ENCODE assay signal across 23 mouse cellular contexts in the genomic region with DNA sequence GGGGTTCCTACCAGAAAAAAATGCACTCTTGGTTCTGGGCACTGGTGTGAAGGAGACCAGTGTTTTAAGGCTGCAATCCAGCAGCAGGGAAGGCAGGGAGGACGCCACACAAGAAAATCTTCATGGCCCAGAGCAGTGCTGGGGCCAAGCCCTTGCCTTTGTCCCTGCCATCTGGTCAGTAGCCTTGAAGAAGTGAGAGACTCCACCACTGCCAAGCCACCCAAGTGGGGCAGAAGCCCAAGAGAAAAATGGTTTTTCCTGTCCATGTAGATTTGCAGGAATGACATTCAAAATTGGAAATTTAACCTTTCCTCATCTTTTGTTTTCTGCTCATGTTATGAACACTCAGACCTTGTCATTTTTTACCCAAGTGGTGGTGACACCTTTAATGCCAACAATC. TPM values are rescaled to one million over a fixed set of nuclear protein-coding genes. Genes with fewer than 3 reads are reported as not detected.
DNase-seq lines count a peak whose midpoint lies in the region; ATAC-seq lines count a peak whose summit lies in the region.
"Had no signal": no experiment of that assay in that cellular context is flagged by ENCODE, and none has a peak within 500 bp of the region (broad histone marks: within the 10 kb centered on the region; RNA-seq: fewer than 3 reads in every experiment).

No protein-coding gene starts in this region.

- H3K4me3 ChIP-seq in intestine, embryonic 14.5 days (ENCODE audit: low read depth, low read length) = no peak overlapping the region
- H3K4me3 ChIP-seq in intestine, embryonic 16.5 days (ENCODE audit: low read length) = no peak overlapping the region
- H3K4me3 ChIP-seq: embryonic facial prominence, embryonic 10.5 days; embryonic facial prominence, embryonic 12.5 days; forebrain, embryonic 13.5 days; forebrain, embryonic 15.5 days had no signal

- no peak for ATAC-seq in intestine, embryonic 14.5 days (replicated peaks; ENCODE audit: low FRiP score, low TSS enrichment, low read depth)
- no peak for ATAC-seq in intestine, embryonic 16.5 days
- ATAC-seq: activated CD4-positive, CD25-positive, alpha-beta regulatory T cell, adult 4 months; CD4-positive, CD25-positive, alpha-beta regulatory T cell, adult 4 months; forebrain, embryonic 13.5 days; forebrain, embryonic 15.5 days; forebrain, postnatal 0 days; Patski had no signal

- H3K36me3 ChIP-seq in intestine, embryonic 14.5 days (ENCODE audit: control insufficient read depth, insufficient read depth, low read length) = no peaks in the 10 kb centered on the region
- no peaks in the 10 kb centered on the region for H3K36me3 ChIP-seq in intestine, embryonic 16.5 days (ENCODE audit: control insufficient read depth, insufficient read depth, low read length)
- H3K36me3 ChIP-seq: embryonic facial prominence, embryonic 10.5 days; embryonic facial prominence, embryonic 12.5 days; G1E had no signal

- no peaks in the 10 kb centered on the region for H3K4me1 ChIP-seq in intestine, embryonic 14.5 days (replicated peaks; ENCODE audit: control insufficient read depth, insufficient read depth, low read length)
- H3K4me1 ChIP-seq in intestine, embryonic 16.5 days (ENCODE audit: control insufficient read depth, insufficient read depth, low read length) = no peaks in the 10 kb centered on the region
- H3K4me1 ChIP-seq: embryonic facial prominence, embryonic 12.5 days; forebrain, embryonic 13.5 days; forebrain, embryonic 15.5 days had no signal

- no peak overlapping the region for H3K9ac ChIP-seq in intestine, embryonic 14.5 days (ENCODE audit: low read length)
- H3K9ac ChIP-seq in intestine, embryonic 16.5 days (ENCODE audit: low read depth, low read length) = no peak overlapping the region
- H3K9ac ChIP-seq: embryonic facial prominence, embryonic 12.5 days; forebrain, embryonic 13.5 days; forebrain, embryonic 15.5 days; forebrain, postnatal 0 days had no signal

- no peaks in the 10 kb centered on the region for H3K9me3 ChIP-seq in intestine, embryonic 14.5 days (ENCODE audit: control insufficient read depth, low read length)
- H3K9me3 ChIP-seq in intestine, embryonic 16.5 days (ENCODE audit: control insufficient read depth, low read length) = no peaks in the 10 kb centered on the region
- H3K9me3 ChIP-seq: embryonic facial prominence, embryonic 10.5 days; embryonic facial prominence, embryonic 12.5 days; forebrain, embryonic 13.5 days; forebrain, embryonic 15.5 days; G1E had no signal

- peak; percentile 56 for DNase-seq in heart, adult 11 months
- DNase-seq in heart, postnatal 14 days = no peak
- peak; percentile 41 for DNase-seq in intestine, embryonic 14.5 days (ENCODE audit: low spot score)
- no peak for DNase-seq in left cerebral cortex, postnatal 4 days
- DNase-seq: adrenal gland, adult 2 months; adrenal gland, postnatal 10 days; adrenal gland, postnatal 25 days; B cell, adult 2 months; cerebellum, adult 11-12 months; cerebellum, adult 2 months; cerebellum, adult 9-10 months; cerebellum, postnatal 10 days; cerebellum, postnatal 25 days; forebrain, postnatal 0 days had no signal

- no peaks in the 10 kb centered on the region for H3K27me3 ChIP-seq in intestine, embryonic 14.5 days (replicated peaks; ENCODE audit: control insufficient read depth, insufficient read depth, low read length)
- no peaks in the 10 kb centered on the region for H3K27me3 ChIP-seq in intestine, embryonic 16.5 days (replicated peaks; ENCODE audit: control insufficient read depth, insufficient read depth, low read length)
- H3K27me3 ChIP-seq: embryonic facial prominence, embryonic 12.5 days; forebrain, embryonic 15.5 days; Patski had no signal

- intact Hi-C loops in heart, postnatal 14 days (cut with DNase I) = no loop called here
- intact Hi-C loops in left cerebral cortex, postnatal 4 days (cut with DNase I) = no loop called here

- no peak overlapping the region for H3K4me2 ChIP-seq in intestine, embryonic 14.5 days (ENCODE audit: low read length)
- H3K4me2 ChIP-seq in intestine, embryonic 16.5 days (ENCODE audit: low read depth, low read length) = no peak overlapping the region
- H3K4me2 ChIP-seq: embryonic facial prominence, embryonic 12.5 days; forebrain, embryonic 13.5 days; forebrain, embryonic 15.5 days had no signal

- 65% methylated on average over 1 of the region's 1 CpGs for WGBS in intestine, embryonic 14.5 days
- 76% methylated on average over 1 of the region's 1 CpGs for WGBS in intestine, embryonic 16.5 days

- no peak overlapping the region for H3K27ac ChIP-seq in intestine, embryonic 14.5 days (ENCODE audit: low read depth)
- H3K27ac ChIP-seq in intestine, embryonic 16.5 days (ENCODE audit: low read length) = no peak overlapping the region
- H3K27ac ChIP-seq: embryonic facial prominence, embryonic 10.5 days; embryonic facial prominence, embryonic 12.5 days; forebrain, embryonic 13.5 days; forebrain, embryonic 15.5 days had no signal

RNA-seq across cellular contexts. Expression of a gene that starts 10.8 kb away (rescaled TPM):
- 10 to 100 TPM; 11.8 to 12.0 TPM for total RNA-seq in heart, postnatal 14 days (2021)
- polyA plus RNA-seq in intestine, embryonic 14.5 days (2014; fragmentation: Nextera tagmentation; extraction: Ambion mirVana) = 9.9 and 10.4 TPM in 2 replicates
- polyA plus RNA-seq in intestine, embryonic 16.5 days (2015; fragmentation: Nextera tagmentation; extraction: Ambion mirVana) = 6.1 and 6.4 TPM in 2 replicates
- 100 to 1,000 TPM; 269 to 288 TPM for total RNA-seq in left cerebral cortex, postnatal 4 days (2021)

Comparison
In these comparisons a context has a peak if more than half of its experiments do, and no peak if none do; other contexts are left out.
1. DNase-seq: peak in heart, adult 11 months (single experiment) and intestine, embryonic 14.5 days (single experiment); none in heart, postnatal 14 days (0 of 2) and left cerebral cortex, postnatal 4 days (single experiment).
2. RNA of a gene that starts 10.8 kb away (total RNA-seq): 269 to 288 TPM in left cerebral cortex, postnatal 4 days; 11.8 to 12.0 TPM in heart, postnatal 14 days; every median in the first group is over 10 times any median in the second.